In genomic region chr9:98491071-98491470, GRCm38 (mm10) we compare ENCODE assay signal across 30 mouse cellular contexts. TPM values are rescaled to one million over a fixed set of nuclear protein-coding genes. Genes with fewer than 3 reads are reported as not detected.
DNase-seq lines count a peak whose midpoint lies in the region; ATAC-seq and TF ChIP-seq lines count a peak whose summit lies in the region.
"Had no signal": no experiment of that assay in that cellular context is flagged by ENCODE, and none has a peak within 500 bp of the region (broad histone marks: within the 10 kb centered on the region; RNA-seq: fewer than 3 reads in every experiment).

No protein-coding gene starts in this region.

- H3K4me1 ChIP-seq in heart, embryonic 10.5 days = peaks cover 18% of the 10 kb centered on the region
- no peaks in the 10 kb centered on the region for H3K4me1 ChIP-seq in midbrain, embryonic 11.5 days (ENCODE audit: control insufficient read depth, insufficient read depth, low read length)
- H3K4me1 ChIP-seq in midbrain, embryonic 10.5 days = no peaks in the 10 kb centered on the region
- no peaks in the 10 kb centered on the region for H3K4me1 ChIP-seq in stomach, postnatal 0 days (replicated peaks; ENCODE audit: control insufficient read depth, insufficient read depth)
- H3K4me1 ChIP-seq: embryonic facial prominence, embryonic 12.5 days; embryonic facial prominence, embryonic 15.5 days; hindbrain, embryonic 15.5 days had no signal

- 0 out of 2 replicates have a peak overlapping the region, but pooled peaks have one; percentile 10 for H3K27ac ChIP-seq in heart, embryonic 10.5 days
- H3K27ac ChIP-seq in midbrain, embryonic 11.5 days (ENCODE audit: low read depth, low read length) = no peak overlapping the region
- no peak overlapping the region for H3K27ac ChIP-seq in midbrain, embryonic 10.5 days (replicated peaks)
- H3K27ac ChIP-seq in stomach, postnatal 0 days (replicated peaks) = peak overlapping the region; percentile 45
- H3K27ac ChIP-seq: embryonic facial prominence, embryonic 12.5 days; embryonic facial prominence, embryonic 15.5 days; heart, embryonic 13.5 days; hindbrain, embryonic 12.5 days; hindbrain, embryonic 15.5 days had no signal

- intact Hi-C loops in heart, postnatal 14 days (cut with DNase I) = no loop called here

- no peaks in the 10 kb centered on the region for H3K27me3 ChIP-seq in heart, embryonic 10.5 days (ENCODE audit: insufficient read depth, poor library complexity, severe bottlenecking)
- no peaks in the 10 kb centered on the region for H3K27me3 ChIP-seq in midbrain, embryonic 11.5 days (ENCODE audit: control insufficient read depth, insufficient read depth, low read length)
- H3K27me3 ChIP-seq in midbrain, embryonic 10.5 days (ENCODE audit: low read depth, poor library complexity, severe bottlenecking) = no peaks in the 10 kb centered on the region
- H3K27me3 ChIP-seq in stomach, postnatal 0 days (ENCODE audit: control insufficient read depth, insufficient read depth, low read length) = no peaks in the 10 kb centered on the region
- H3K27me3 ChIP-seq: embryonic facial prominence, embryonic 12.5 days; embryonic facial prominence, embryonic 15.5 days; heart, embryonic 13.5 days; hindbrain, embryonic 12.5 days; hindbrain, embryonic 15.5 days; Patski had no signal

- no peak for ATAC-seq in midbrain, embryonic 11.5 days (ENCODE audit: low FRiP score)
- ATAC-seq in stomach, postnatal 0 days (ENCODE audit: low FRiP score, low TSS enrichment) = no peak
- ATAC-seq: forebrain, embryonic 14.5 days; forebrain, postnatal 0 days; Patski had no signal

- H3K4me3 ChIP-seq in heart, embryonic 10.5 days = no peak overlapping the region
- no peak overlapping the region for H3K4me3 ChIP-seq in midbrain, embryonic 11.5 days (ENCODE audit: low read depth, low read length)
- no peak overlapping the region for H3K4me3 ChIP-seq in midbrain, embryonic 10.5 days
- no peak overlapping the region for H3K4me3 ChIP-seq in stomach, postnatal 0 days (ENCODE audit: low read depth, low read length)
- H3K4me3 ChIP-seq: embryonic facial prominence, embryonic 12.5 days; embryonic facial prominence, embryonic 15.5 days; heart, embryonic 13.5 days; hindbrain, embryonic 12.5 days; hindbrain, embryonic 15.5 days had no signal

- no peak overlapping the region for H3K9ac ChIP-seq in midbrain, embryonic 11.5 days (ENCODE audit: low read length)
- H3K9ac ChIP-seq in stomach, postnatal 0 days (ENCODE audit: low read length) = no peak overlapping the region
- H3K9ac ChIP-seq: embryonic facial prominence, embryonic 12.5 days; embryonic facial prominence, embryonic 15.5 days; forebrain, postnatal 0 days; heart, embryonic 13.5 days; hindbrain, embryonic 12.5 days; hindbrain, embryonic 15.5 days had no signal

- no peaks in the 10 kb centered on the region for H3K9me3 ChIP-seq in heart, embryonic 10.5 days
- H3K9me3 ChIP-seq in midbrain, embryonic 11.5 days (ENCODE audit: control insufficient read depth, low read length) = no peaks in the 10 kb centered on the region
- H3K9me3 ChIP-seq in midbrain, embryonic 10.5 days (replicated peaks) = no peaks in the 10 kb centered on the region
- no peaks in the 10 kb centered on the region for H3K9me3 ChIP-seq in stomach, postnatal 0 days (ENCODE audit: control insufficient read depth, low read length)
- H3K9me3 ChIP-seq: embryonic facial prominence, embryonic 12.5 days; embryonic facial prominence, embryonic 15.5 days; G1E; heart, embryonic 13.5 days; hindbrain, embryonic 12.5 days; hindbrain, embryonic 15.5 days had no signal

- no peak for DNase-seq in heart, embryonic 10.5 days (ENCODE audit: low spot score)
- no peak for DNase-seq in heart, postnatal 14 days
- peak; percentile 56 for DNase-seq in midbrain, embryonic 11.5 days (ENCODE audit: low spot score, missing footprints)
- DNase-seq in midbrain, embryonic 10.5 days (ENCODE audit: low spot score) = no peak
- no peak for DNase-seq in stomach, postnatal 0 days (ENCODE audit: low spot score)
- no peak for DNase-seq in cerebellum, adult 9-10 months
- DNase-seq: adrenal gland, postnatal 10 days; adrenal gland, postnatal 36 days; B cell, adult 2 months; cerebellum, adult 18-20 months; cerebellum, adult 9-11 months; cerebellum, postnatal 25 days; forebrain, postnatal 0 days; gastrocnemius, postnatal 25 days had no signal

- 92% methylated on average over 5 of the region's 5 CpGs for WGBS in heart, embryonic 10.5 days
- WGBS in midbrain, embryonic 11.5 days = 90% methylated on average over 5 of the region's 5 CpGs
- 95% methylated on average over 5 of the region's 5 CpGs for WGBS in midbrain, embryonic 10.5 days
- 62% methylated on average over 5 of the region's 5 CpGs for whole genome bisulfite sequencing in stomach, postnatal 0 days

- no peaks in the 10 kb centered on the region for H3K36me3 ChIP-seq in heart, embryonic 10.5 days
- no peaks in the 10 kb centered on the region for H3K36me3 ChIP-seq in midbrain, embryonic 11.5 days (ENCODE audit: control insufficient read depth, insufficient read depth, low read length)
- H3K36me3 ChIP-seq in midbrain, embryonic 10.5 days = no peaks in the 10 kb centered on the region
- no peaks in the 10 kb centered on the region for H3K36me3 ChIP-seq in stomach, postnatal 0 days (ENCODE audit: control insufficient read depth, insufficient read depth, low read length)
- H3K36me3 ChIP-seq: embryonic facial prominence, embryonic 12.5 days; embryonic facial prominence, embryonic 15.5 days; G1E; heart, embryonic 13.5 days; hindbrain, embryonic 12.5 days; hindbrain, embryonic 15.5 days had no signal

- TF ChIP-seq CTCF in stomach, postnatal 0 days (IDR thresholded peaks at IDR 0.05; ENCODE audit: low read depth) = no peak

- no peak for TF ChIP-seq EP300 in stomach, postnatal 0 days (optimal IDR thresholded peaks at IDR 0.05)

- H3K4me2 ChIP-seq in midbrain, embryonic 11.5 days = no peak overlapping the region
- no peak overlapping the region for H3K4me2 ChIP-seq in stomach, postnatal 0 days (replicated peaks; ENCODE audit: low read depth)
- H3K4me2 ChIP-seq: embryonic facial prominence, embryonic 12.5 days; embryonic facial prominence, embryonic 15.5 days; heart, embryonic 13.5 days; hindbrain, embryonic 12.5 days; hindbrain, embryonic 15.5 days had no signal

RNA-seq across cellular contexts. Expression of gene Rbp2, which starts 5.2 kb away (rescaled TPM):
- polyA plus RNA-seq in heart, embryonic 10.5 days (2016; fragmentation: Nextera tagmentation; extraction: Ambion mirVana) = 0.60 and 1.9 TPM in 2 replicates
- total RNA-seq in heart, postnatal 14 days (2021) = not detected
- 0.48 and 0.69 TPM in 2 replicates for polyA plus RNA-seq in midbrain, embryonic 11.5 days (2014; fragmentation: Nextera tagmentation; extraction: Ambion mirVana)
- polyA plus RNA-seq in midbrain, embryonic 10.5 days (2016; fragmentation: Nextera tagmentation; extraction: Ambion mirVana) = 0.50 and 1.1 TPM in 2 replicates
- 197 and 200 TPM in 2 replicates for polyA plus RNA-seq in stomach, postnatal 0 days (2015; fragmentation: Nextera tagmentation; extraction: Ambion mirVana)
- total RNA-seq: adrenal gland, adult 18-20 months; adrenal gland, postnatal 36 days; common myeloid progenitor, adult 5-6 weeks; G1E; gastrocnemius, adult 8-10 months; gastrocnemius, postnatal 25 days; granulocyte monocyte progenitor cell, adult 5-6 weeks; heart, adult 8-10 months; hematopoietic stem cell, adult 5-6 weeks had no signal
- polyA plus RNA-seq: forebrain, embryonic 11.5 days; frontal cortex, adult 2 months; heart, embryonic 13.5 days; Patski had no signal

Comparison
In these comparisons a context has a peak if more than half of its experiments do, and no peak if none do; other contexts are left out.
1. H3K27ac ChIP-seq: peak in heart, embryonic 10.5 days (single experiment) and stomach, postnatal 0 days (single experiment); none in midbrain, embryonic 11.5 days (single experiment) and midbrain, embryonic 10.5 days (single experiment).
2. RNA of gene Rbp2, which starts 5.2 kb away (polyA plus RNA-seq): 197 to 200 TPM in stomach, postnatal 0 days; 0.60 to 1.9 TPM in heart, embryonic 10.5 days, 0.50 to 1.1 TPM in midbrain, embryonic 10.5 days and 0.48 to 0.69 TPM in midbrain, embryonic 11.5 days; every median in the first group is over 10 times any median in the second.